In genomic region chr6:22002521-22003199, GRCm38 (mm10) we compare ENCODE assay signal across 9 mouse cellular contexts. TPM values are rescaled to one million over a fixed set of nuclear protein-coding genes. Genes with fewer than 3 reads are reported as not detected.
A peak's percentile ranks its signal among the peaks of the same experiment; 100 is the strongest.
DNase-seq lines count a peak whose midpoint lies in the region; ATAC-seq lines count a peak whose summit lies in the region.
"Had no signal": no experiment of that assay in that cellular context is flagged by ENCODE, and none has a peak within 500 bp of the region (broad histone marks: within the 10 kb centered on the region; RNA-seq: fewer than 3 reads in every experiment).

No protein-coding gene starts in this region.

- peak overlapping the region; percentile 87 for H3K27ac ChIP-seq in kidney, embryonic 16.5 days (ENCODE audit: low read length)
- H3K27ac ChIP-seq in embryonic facial prominence, embryonic 12.5 days = peak overlapping the region; percentile 69
- H3K27ac ChIP-seq in hindbrain, embryonic 12.5 days = no peak overlapping the region
- peak overlapping the region; percentile 7; the same call in 1 of the 2 replicates for H3K27ac ChIP-seq in macrophage

- 42% methylated on average over 17 of the region's 17 CpGs for WGBS in kidney, embryonic 16.5 days
- WGBS in embryonic facial prominence, embryonic 12.5 days = 31% methylated on average over 17 of the region's 17 CpGs
- WGBS in hindbrain, embryonic 12.5 days = 41% methylated on average over 17 of the region's 17 CpGs
- WGBS in macrophage (ENCODE audit: missing documents) = 60% methylated on average over 17 of the region's 17 CpGs

- no peaks in the 10 kb centered on the region for H3K27me3 ChIP-seq in kidney, embryonic 16.5 days (ENCODE audit: insufficient read depth, low read length)
- 0 out of 2 replicates have a peak, but pooled peaks cover 3% of the 10 kb centered on the region for H3K27me3 ChIP-seq in embryonic facial prominence, embryonic 12.5 days
- H3K27me3 ChIP-seq in hindbrain, embryonic 12.5 days = no peaks in the 10 kb centered on the region; the same call in 1 of the 2 replicates

- ATAC-seq in kidney, embryonic 16.5 days (ENCODE audit: low FRiP score, low TSS enrichment) = peak; percentile 40
- no peak for ATAC-seq in embryonic facial prominence, embryonic 12.5 days (ENCODE audit: insufficient number of reproducible peaks, insufficient read depth, low FRiP score, low TSS enrichment)
- ATAC-seq in hindbrain, embryonic 12.5 days (ENCODE audit: low FRiP score) = no peak

- H3K36me3 ChIP-seq in kidney, embryonic 16.5 days (ENCODE audit: insufficient read depth, low read length) = no peaks in the 10 kb centered on the region
- no peaks in the 10 kb centered on the region for H3K36me3 ChIP-seq in embryonic facial prominence, embryonic 12.5 days
- no peaks in the 10 kb centered on the region for H3K36me3 ChIP-seq in hindbrain, embryonic 12.5 days
- H3K36me3 ChIP-seq in macrophage (ENCODE audit: inconsistent target) = no peaks in the 10 kb centered on the region

- 0 out of 2 replicates have a peak overlapping the region, but pooled peaks have one; percentile 15 for H3K4me2 ChIP-seq in kidney, embryonic 16.5 days (replicated peaks; ENCODE audit: low read depth, low read length)
- H3K4me2 ChIP-seq in embryonic facial prominence, embryonic 12.5 days (replicated peaks) = peak overlapping the region; percentile 19; the same call in 1 of the 2 replicates
- H3K4me2 ChIP-seq in hindbrain, embryonic 12.5 days (replicated peaks) = 0 out of 2 replicates have a peak overlapping the region, but pooled peaks have one; percentile 6

- no peaks in the 10 kb centered on the region for H3K9me3 ChIP-seq in kidney, embryonic 16.5 days (ENCODE audit: low read length)
- no peaks in the 10 kb centered on the region for H3K9me3 ChIP-seq in embryonic facial prominence, embryonic 12.5 days
- H3K9me3 ChIP-seq in hindbrain, embryonic 12.5 days (replicated peaks) = no peaks in the 10 kb centered on the region

- H3K9ac ChIP-seq in kidney, embryonic 16.5 days (replicated peaks; ENCODE audit: low read length) = 0 out of 2 replicates have a peak overlapping the region, but pooled peaks have one; percentile 2
- no peak overlapping the region for H3K9ac ChIP-seq in embryonic facial prominence, embryonic 12.5 days
- H3K9ac ChIP-seq in hindbrain, embryonic 12.5 days = no peak overlapping the region

- DNase-seq in kidney, adult 11 months = no peak
- no peak for DNase-seq in layer of hippocampus, postnatal 25 days (ENCODE audit: extremely low spot score in 1 of 2, low spot score in 1 of 2)
- no peak for DNase-seq in adrenal gland, postnatal 25 days
- no peak for DNase-seq in embryo, embryonic 10 days (ENCODE audit: low spot score)
- DNase-seq: thymus, postnatal 25 days had no signal

- peaks cover 60% of the 10 kb centered on the region for H3K4me1 ChIP-seq in kidney, embryonic 16.5 days (ENCODE audit: insufficient read depth, low read length)
- peaks cover 41% of the 10 kb centered on the region for H3K4me1 ChIP-seq in embryonic facial prominence, embryonic 12.5 days
- peaks cover 3% of the 10 kb centered on the region; the same call in 1 of the 2 replicates for H3K4me1 ChIP-seq in hindbrain, embryonic 12.5 days

- no peak overlapping the region for H3K4me3 ChIP-seq in kidney, embryonic 16.5 days (ENCODE audit: low read length)
- no peak overlapping the region for H3K4me3 ChIP-seq in embryonic facial prominence, embryonic 12.5 days
- H3K4me3 ChIP-seq in hindbrain, embryonic 12.5 days = no peak overlapping the region
- no peak overlapping the region for H3K4me3 ChIP-seq in macrophage (ENCODE audit: inconsistent target)

- H3K79me2 ChIP-seq in macrophage (ENCODE audit: inconsistent target) = no peaks in the 10 kb centered on the region

RNA-seq across cellular contexts. Expression of gene Cped1, which starts 16.9 kb away (rescaled TPM):
- 35.4 and 42.6 TPM in 2 replicates for polyA plus RNA-seq in kidney, embryonic 16.5 days (2015; fragmentation: Nextera tagmentation; extraction: Ambion mirVana)
- 34.7 and 35.9 TPM in 2 replicates for polyA plus RNA-seq in embryonic facial prominence, embryonic 12.5 days (2016; fragmentation: Nextera tagmentation; extraction: Ambion mirVana)
- 19.1 and 21.1 TPM in 2 replicates for polyA plus RNA-seq in hindbrain, embryonic 12.5 days (2016; fragmentation: Nextera tagmentation; extraction: Ambion mirVana)
- 1 to 10 TPM in 25 of 26 experiments, under 1 TPM in 1; 0.96 to 9.4 (median 3.4) TPM for total RNA-seq in macrophage (2018; cell fraction: chromatin; rRNA removed)
- total RNA-seq in macrophage (2018; cell fraction: cytosol; rRNA removed) = 1 to 10 TPM in 8 of 26 experiments, under 1 TPM in 18; 0.46 to 1.5 (median 0.85) TPM
- 10 to 100 TPM in 1 of 26 experiments, 1 to 10 TPM in 21, under 1 TPM in 4; 0.58 to 10.0 (median 2.7) TPM for total RNA-seq in macrophage (2018; cell fraction: nucleus; rRNA removed)
- 0.33 to 2.0 TPM (median 1.5 TPM) in 3 replicates for polyA plus RNA-seq in macrophage (2018)
- 1 to 10 TPM; 1.1 to 1.5 TPM for total RNA-seq in layer of hippocampus, postnatal 25 days (2021)
- 30.4 and 39.5 TPM in 2 replicates for total RNA-seq in adrenal gland, postnatal 25 days (2021)

RNA-seq across cellular contexts. Expression of gene Ing3, which starts 53.3 kb away (rescaled TPM):
- polyA plus RNA-seq in kidney, embryonic 16.5 days (2015; fragmentation: Nextera tagmentation; extraction: Ambion mirVana) = 64.8 and 67.6 TPM in 2 replicates
- polyA plus RNA-seq in embryonic facial prominence, embryonic 12.5 days (2016; fragmentation: Nextera tagmentation; extraction: Ambion mirVana) = 59.3 and 64.1 TPM in 2 replicates
- polyA plus RNA-seq in hindbrain, embryonic 12.5 days (2016; fragmentation: Nextera tagmentation; extraction: Ambion mirVana) = 49.5 and 52.3 TPM in 2 replicates
- total RNA-seq in macrophage (2018; cell fraction: chromatin; rRNA removed) = 10 to 100 TPM in 25 of 26 experiments, 1 to 10 TPM in 1; 7.5 to 45.1 (median 19.0) TPM
- 10 to 100 TPM in 16 of 26 experiments, 1 to 10 TPM in 10; 4.4 to 24.4 (median 10.5) TPM for total RNA-seq in macrophage (2018; cell fraction: cytosol; rRNA removed)
- 10 to 100 TPM in 15 of 26 experiments, 1 to 10 TPM in 11; 6.2 to 26.9 (median 10.9) TPM for total RNA-seq in macrophage (2018; cell fraction: nucleus; rRNA removed)
- 6.7 to 16.5 TPM (median 13.4 TPM) in 3 replicates for polyA plus RNA-seq in macrophage (2018)
- total RNA-seq in layer of hippocampus, postnatal 25 days (2021) = 10 to 100 TPM; 26.6 to 28.1 TPM
- 20.7 and 25.2 TPM in 2 replicates for total RNA-seq in adrenal gland, postnatal 25 days (2021)
